Mouse (Mus musculus) kidney, postnatal 14 days (tissue): ENCODE measurements around the gene Aebp2.
"Not testable (repeated sequence)": the region's sequence is repeated elsewhere in the genome, so short reads cannot be mapped to it uniquely, and the experiment has no call there.

Experiments used
- DNase-seq: peaks from one replicate; pipeline ENCODE4 v3.0.0; 2022; ENCODE audit warnings: mixed read lengths

Aebp2 gene

DNA sequence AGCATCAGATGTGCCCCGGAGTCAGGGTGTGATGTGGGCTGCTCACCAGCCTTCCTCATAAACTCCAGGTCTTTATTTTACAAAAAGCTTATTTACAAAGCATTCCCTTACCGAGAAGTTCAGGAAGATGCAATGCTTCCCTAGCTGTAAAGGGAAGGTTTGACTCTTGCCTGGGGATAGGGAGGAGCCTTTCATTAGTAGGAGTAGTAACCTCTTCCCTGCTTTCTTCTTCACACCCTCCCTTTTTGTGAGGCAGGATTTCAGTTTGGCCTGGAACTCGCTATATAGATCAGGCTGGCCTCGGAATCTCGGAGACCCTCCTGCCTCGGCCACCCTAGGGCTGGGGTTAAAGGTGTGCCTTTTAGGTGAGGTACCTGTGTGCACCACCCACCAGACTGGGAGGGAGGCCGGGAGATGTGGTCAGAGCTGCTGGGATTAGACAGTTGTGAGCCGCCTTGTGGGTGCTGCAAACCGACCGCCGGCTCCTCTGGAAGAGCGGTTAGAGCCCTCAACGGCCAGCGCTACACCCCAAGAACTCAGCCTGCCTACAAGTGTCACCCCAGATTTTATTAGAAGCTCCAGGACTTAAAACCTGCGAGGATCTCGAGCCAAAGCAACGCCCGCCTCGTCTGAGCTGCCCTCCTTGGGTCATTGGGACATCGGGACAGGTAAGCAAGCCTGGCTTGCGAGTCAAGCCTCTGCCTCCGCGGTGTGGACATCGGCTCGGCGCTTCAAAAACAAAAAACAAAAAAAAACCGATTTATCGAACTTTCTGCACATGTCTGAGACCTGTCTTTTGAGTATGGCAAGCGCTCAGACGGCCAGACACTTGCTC, at the start of gene Aebp2:
Aebp2 (plus strand) TSS at position 273 of the 835 bp plus-strand sequence.
- no peak for DNase-seq

DNA sequence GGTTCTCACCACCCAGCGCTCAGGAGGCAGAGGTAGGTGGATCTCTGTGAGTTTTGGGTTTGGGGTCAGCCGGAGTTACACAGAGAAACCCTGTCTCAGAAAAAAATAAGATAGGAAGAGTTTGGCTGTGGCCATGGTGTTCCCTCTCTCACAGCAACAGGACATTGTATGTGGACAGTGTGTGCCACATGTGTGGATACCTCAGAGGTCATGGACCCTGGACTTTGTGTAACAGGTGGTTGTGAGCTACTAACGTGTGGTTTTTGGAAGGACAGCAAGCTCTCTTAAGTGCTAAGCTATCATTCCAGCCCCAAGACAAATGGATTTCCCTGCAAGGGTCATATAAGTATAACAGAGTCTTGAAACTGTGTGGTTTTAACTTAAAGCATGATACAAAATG, 47.5 kb upstream of the Aebp2 start:
- no peak for DNase-seq

- no peak for DNase-seq
Observed at GRCm38 (mm10) chr6:140576133-140576532, 46.3 kb upstream of the Aebp2 start.

DNA sequence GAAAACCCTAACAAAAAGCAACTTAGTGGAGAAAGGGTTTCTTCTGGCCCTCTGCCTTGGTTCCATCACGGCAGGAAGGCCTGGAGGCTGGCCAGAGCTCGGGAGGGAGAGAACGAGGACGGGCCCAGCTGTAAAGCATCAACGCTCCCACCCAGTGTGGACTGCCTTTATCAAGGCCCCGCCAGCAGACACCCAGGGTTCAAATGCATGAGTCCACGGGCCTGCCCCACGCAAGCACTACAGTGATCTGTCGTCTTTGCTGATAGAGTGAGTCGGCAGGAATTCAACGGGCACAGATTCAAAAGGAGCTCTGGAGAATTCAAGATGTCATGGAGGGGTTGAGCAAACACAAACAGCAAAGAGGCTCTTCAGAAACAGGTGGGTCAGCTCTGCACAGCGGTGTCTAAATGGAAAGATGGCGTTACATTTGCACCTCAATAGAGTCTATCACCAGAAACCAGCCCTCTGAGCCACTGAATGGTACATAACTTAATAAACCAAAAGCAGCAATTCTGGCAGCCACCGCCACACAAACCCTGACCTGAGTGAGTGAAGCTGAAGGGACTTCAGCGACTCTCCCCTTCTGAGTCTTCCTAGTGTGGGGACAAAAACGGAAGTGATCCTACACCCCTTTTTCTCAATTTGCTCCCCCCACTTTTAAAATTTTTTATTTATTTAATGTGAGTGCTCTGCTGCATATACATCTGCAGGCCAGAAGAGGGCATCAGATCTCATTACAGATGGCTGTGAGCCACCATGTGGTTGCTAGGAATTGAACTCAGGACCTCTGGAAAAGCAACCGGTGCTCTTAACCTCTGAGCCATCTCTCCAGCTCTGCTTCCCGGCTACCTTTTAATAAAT, 45.3 kb upstream of the Aebp2 start:
- peak; percentile 54 for DNase-seq

- no peak for DNase-seq
Observed at GRCm38 (mm10) chr6:140577822-140578170, 44.7 kb upstream of the Aebp2 start.

DNA sequence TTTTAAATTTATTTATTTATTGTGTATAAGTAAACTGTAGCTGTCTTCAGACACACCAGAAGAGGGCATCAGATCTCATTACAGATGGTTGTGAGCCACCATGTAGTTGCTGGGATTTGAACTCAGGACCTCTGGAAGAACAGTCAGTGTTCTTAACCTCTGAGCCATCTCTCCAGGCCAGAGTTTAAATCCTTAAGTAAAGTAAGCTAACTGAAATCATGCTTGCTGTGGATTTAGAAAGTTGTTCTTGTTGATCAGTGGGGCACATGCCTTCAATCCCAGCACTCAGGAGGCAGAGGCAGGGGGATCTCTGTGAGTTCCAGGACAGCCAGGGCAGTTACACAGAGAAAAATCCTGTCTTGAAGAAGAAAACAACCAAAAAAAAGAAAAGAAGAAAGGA, 43.5 kb upstream of the Aebp2 start:
- DNase-seq: not testable (repeated sequence)

GRCm38 (mm10) chr6:140580170-140580569, 42.3 kb upstream of the Aebp2 start:
- DNase-seq: no peak

- DNase-seq: no peak
Observed at GRCm38 (mm10) chr6:140586714-140587259, 35.7 kb upstream of the Aebp2 start.

GRCm38 (mm10) chr6:140591331-140591730, 31.1 kb upstream of the Aebp2 start:
- DNase-seq: no peak

- no peak for DNase-seq
Observed at GRCm38 (mm10) chr6:140592713-140593112, 29.8 kb upstream of the Aebp2 start.

GRCm38 (mm10) chr6:140593420-140594170, 28.9 kb upstream of the Aebp2 start:
- DNase-seq: peak; percentile 82

GRCm38 (mm10) chr6:140595551-140595950, 26.9 kb upstream of the Aebp2 start:
- peak; percentile 39 for DNase-seq

GRCm38 (mm10) chr6:140597381-140598329, 24.8 kb upstream of the Aebp2 start:
- no peak for DNase-seq

GRCm38 (mm10) chr6:140598516-140598915, 23.9 kb upstream of the Aebp2 start:
- no peak for DNase-seq

- DNase-seq: no peak
Observed at GRCm38 (mm10) chr6:140599337-140599736, 23.1 kb upstream of the Aebp2 start.

DNA sequence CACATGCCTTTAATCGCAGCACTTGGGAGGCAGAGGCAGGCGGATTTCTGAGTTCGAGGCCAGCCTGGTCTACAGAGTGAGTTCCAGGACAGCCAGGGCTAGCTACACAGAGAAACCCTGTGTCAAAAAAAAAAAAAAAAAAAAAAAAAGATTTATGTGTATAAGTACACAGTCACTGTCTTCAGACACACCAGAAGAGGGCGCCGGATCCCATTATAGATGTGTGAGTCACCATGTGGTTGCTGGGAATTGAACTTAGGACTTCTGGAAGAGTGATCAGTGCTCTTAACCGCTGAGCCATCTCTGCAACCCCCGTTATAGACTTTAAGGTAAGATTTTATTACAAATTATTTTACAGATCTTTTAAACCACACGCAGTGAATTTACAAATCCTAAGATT, 21.8 kb upstream of the Aebp2 start:
- not testable (repeated sequence) for DNase-seq

DNA sequence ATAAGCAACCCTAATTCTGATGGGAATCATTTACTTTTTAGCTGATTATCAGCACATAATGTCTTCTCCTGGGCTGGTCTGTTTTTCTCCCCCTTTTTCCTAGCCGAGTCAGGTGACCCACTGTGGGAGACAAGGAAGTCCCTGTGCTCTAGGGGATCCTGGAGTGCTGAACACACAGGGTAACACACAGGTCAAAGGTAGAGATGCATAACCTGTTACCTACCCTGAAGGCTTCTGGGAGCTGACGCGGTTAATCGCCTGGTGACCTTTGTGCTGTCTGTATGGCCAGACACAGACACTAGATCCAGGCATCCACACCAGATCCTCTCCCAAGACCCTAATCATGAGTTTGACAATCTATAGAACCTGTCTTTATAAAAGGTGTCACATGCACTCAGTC, 21.3 kb upstream of the Aebp2 start:
- DNase-seq: peak; percentile 39

DNA sequence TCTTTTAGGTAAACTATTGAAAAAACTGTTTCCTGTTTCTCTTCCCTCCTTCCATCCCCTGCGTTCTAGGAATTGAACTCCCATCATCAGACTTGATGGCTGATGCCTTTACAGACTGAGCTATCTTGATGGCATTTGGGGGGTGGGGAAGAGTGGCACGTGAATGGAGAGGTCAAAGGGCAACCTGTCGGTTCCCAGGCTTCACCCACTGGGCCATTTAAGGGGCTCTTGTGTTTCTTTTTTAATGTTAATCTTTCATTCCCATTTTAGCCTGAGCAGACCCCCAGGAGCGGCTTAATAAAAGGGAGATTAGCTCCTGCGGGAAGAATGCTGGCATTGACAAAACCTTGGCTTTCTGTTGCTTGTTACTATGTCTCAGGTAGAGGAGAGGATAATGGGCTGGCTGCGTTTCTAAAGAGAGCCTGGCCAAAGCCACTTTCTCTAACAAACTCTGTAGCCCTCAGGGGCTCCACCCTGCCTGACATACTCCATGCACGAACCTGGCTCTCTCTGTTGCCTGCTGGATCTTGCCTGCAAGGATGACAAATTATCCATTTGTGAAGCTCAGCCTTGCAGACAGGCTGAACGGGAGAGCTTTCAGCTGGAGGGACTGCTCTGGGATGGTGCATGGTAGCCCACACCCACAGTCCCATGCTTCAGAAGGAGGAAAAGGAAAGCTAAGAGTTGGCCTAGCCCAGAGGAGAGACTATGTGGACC, 19.1 kb upstream of the Aebp2 start:
- DNase-seq: no peak

GRCm38 (mm10) chr6:140605173-140605572, 17.3 kb upstream of the Aebp2 start:
- not testable (repeated sequence) for DNase-seq

- DNase-seq: no peak
Observed at GRCm38 (mm10) chr6:140605732-140606131, 16.7 kb upstream of the Aebp2 start.

- DNase-seq: no peak
Observed at GRCm38 (mm10) chr6:140606534-140606933, 15.9 kb upstream of the Aebp2 start.
